Mouse (Mus musculus) gastrocnemius, postnatal 10 days (tissue): Measurements from ENCODE around the gene Ppp3ca. TPM values are rescaled to one million over a fixed set of nuclear protein-coding genes. Genes with fewer than 3 reads are reported as not detected.

ENCODE experiments used
- DNase-seq: peaks from one replicate; pipeline ENCODE4 v3.0.0; 2021; ENCODE audit warnings: mixed read lengths
- total RNA-seq, 2 experiments: library from RNA; stranded (reverse); gene quantifications; 2 replicates each; pipeline ENCODE4 v1.2.3; 2021

Gene Ppp3ca
- total RNA-seq, 2 experiments from 2014 or later, result 161 to 166 TPM

- DNase-seq, result no peak
Observed at GRCm38 (mm10) chr3:136911276-136911675, 241.4 kb downstream of the Ppp3ca start.

GRCm38 (mm10) chr3:136917080-136917479 is 247.2 kb downstream of the Ppp3ca start:
- no peak for DNase-seq

- no peak for DNase-seq
Observed at GRCm38 (mm10) chr3:136933071-136933470, 263.1 kb downstream of the Ppp3ca start.

GRCm38 (mm10) chr3:136940733-136941601 is 271.0 kb downstream of the Ppp3ca start:
- no peak for DNase-seq

GRCm38 (mm10) chr3:136941602-136941926 is 271.6 kb downstream of the Ppp3ca start:
- no peak for DNase-seq

GRCm38 (mm10) chr3:136945550-136945949 is 275.6 kb downstream of the Ppp3ca start:
- DNase-seq, result no peak

GRCm38 (mm10) chr3:136946662-136947061 is 276.7 kb downstream of the Ppp3ca start:
- DNase-seq, result no peak

GRCm38 (mm10) chr3:136948142-136948541 is 278.2 kb downstream of the Ppp3ca start:
- DNase-seq, result no peak

- DNase-seq, result no peak
Observed at GRCm38 (mm10) chr3:136951792-136952191, 281.9 kb downstream of the Ppp3ca start.

GRCm38 (mm10) chr3:136952822-136953221 is 282.9 kb downstream of the Ppp3ca start:
- DNase-seq, result no peak

- no peak for DNase-seq
Observed at GRCm38 (mm10) chr3:136955043-136955442, 285.1 kb downstream of the Ppp3ca start.

GRCm38 (mm10) chr3:136960314-136960713 is 290.4 kb downstream of the Ppp3ca start:
- no peak for DNase-seq

GRCm38 (mm10) chr3:136966786-136967185 is 296.9 kb downstream of the Ppp3ca start:
- peak; percentile 19 for DNase-seq

GRCm38 (mm10) chr3:136967510-136967909 is 297.6 kb downstream of the Ppp3ca start:
- DNase-seq, result no peak

GRCm38 (mm10) chr3:136969796-136970195 is 299.9 kb downstream of the Ppp3ca start:
- DNase-seq, result no peak

GRCm38 (mm10) chr3:136977859-136978258 is 307.9 kb downstream of the Ppp3ca start:
- DNase-seq, result no peak

- DNase-seq, result no peak
Observed at GRCm38 (mm10) chr3:136980915-136981588, 311.1 kb downstream of the Ppp3ca start.

- DNase-seq, result no peak
Observed at GRCm38 (mm10) chr3:136981589-136981924, 311.6 kb downstream of the Ppp3ca start.

GRCm38 (mm10) chr3:136982021-136982420 is 312.1 kb downstream of the Ppp3ca start:
- no peak for DNase-seq

GRCm38 (mm10) chr3:136986096-136986881 is 316.4 kb downstream of the Ppp3ca start:
- DNase-seq, result no peak
